Mouse (Mus musculus): ENCODE data around the gene Rilp. TPM values are rescaled to one million over a fixed set of nuclear protein-coding genes. Genes with fewer than 3 reads are reported as not detected.

Rilp gene
- polyA plus RNA-seq, 1 experiment = 4.6 TPM

- H3K4me2 ChIP-seq (ENCODE audit: low read depth) = peak overlapping the region; percentile 3
- H3K4me3 ChIP-seq = no peak overlapping the region
- TF ChIP-seq MYOG (IDR thresholded peaks at IDR 0.05; ENCODE audit: control insufficient read depth in 1 of 3, insufficient read depth in 1 of 3, insufficient read length in 2 of 3, low read depth in 2 of 3) (peak in 2 of 3 experiments; percentile 8 to 14), POLR2A (IDR thresholded peaks at IDR 0.05; ENCODE audit: insufficient read length, low read depth) (no peak), TCF3 (IDR thresholded peaks at IDR 0.05; ENCODE audit: insufficient read length, low read depth) (no peak)
- H3K79me2 ChIP-seq (ENCODE audit: control insufficient read depth, insufficient read depth) = no peaks in the 10 kb centered on the region
- no peaks in the 10 kb centered on the region for H3K27me3 ChIP-seq (ENCODE audit: control insufficient read depth, insufficient read depth, insufficient read length)
- H3ac ChIP-seq (ENCODE audit: control insufficient read depth, insufficient read length) = no peak overlapping the region
- H3K36me3 ChIP-seq (ENCODE audit: control insufficient read depth, insufficient read depth) = no peaks in the 10 kb centered on the region
Observed at GRCm38 (mm10) chr11:75537491-75538183, 27.7 kb downstream of the Rilp start.

DNA sequence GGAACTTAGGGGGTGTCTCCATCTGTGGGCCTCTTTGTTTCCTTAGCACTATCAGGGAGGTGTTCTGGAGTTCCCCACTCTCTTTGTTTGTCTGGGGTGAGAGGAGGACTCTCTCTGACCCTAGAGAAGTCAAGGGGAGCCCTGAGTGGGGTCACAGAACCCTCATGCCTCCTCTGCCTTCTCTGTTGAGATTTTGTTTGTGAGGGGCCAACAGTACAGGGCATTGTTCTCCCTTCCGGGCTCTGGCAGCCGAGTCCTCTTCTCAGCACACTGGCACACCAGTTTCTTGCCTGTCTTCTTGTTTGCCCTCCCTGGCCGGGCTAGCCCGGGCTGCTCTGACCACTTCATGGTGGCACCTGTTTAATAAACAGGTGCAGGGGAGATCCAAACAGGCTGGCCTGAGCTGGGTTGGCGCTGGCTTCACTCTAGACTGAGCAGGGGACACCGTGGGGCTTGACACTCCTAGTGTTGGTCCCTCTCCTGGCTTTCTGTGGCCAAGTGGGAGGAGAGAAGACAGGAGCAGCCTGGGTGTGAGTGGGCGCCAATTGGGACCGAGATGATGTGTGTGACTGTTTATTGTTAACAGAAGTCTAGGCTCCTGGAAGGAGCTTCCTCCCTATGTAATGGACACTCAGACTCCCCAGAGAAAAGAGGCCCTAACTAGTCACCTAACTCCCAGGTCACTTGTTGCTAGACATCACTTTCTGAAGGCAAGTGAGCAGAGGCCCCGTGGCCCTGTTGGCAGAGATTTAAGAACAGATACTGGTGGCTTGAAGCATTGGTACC is 28.5 kb downstream of the Rilp start:
- Histone ChIP-seq H3ac (ENCODE audit: control insufficient read depth, insufficient read length) (no peak overlapping the region), H3K36me3 (ENCODE audit: control insufficient read depth, insufficient read depth) (no peaks in the 10 kb centered on the region), H3K4me3 (no peak overlapping the region), H3K27me3 (ENCODE audit: control insufficient read depth, insufficient read depth, insufficient read length) (no peaks in the 10 kb centered on the region), H3K4me2 (ENCODE audit: low read depth) (peak overlapping the region; percentile 3), H3K79me2 (ENCODE audit: control insufficient read depth, insufficient read depth) (no peaks in the 10 kb centered on the region)
- TF ChIP-seq MYOD1 (IDR thresholded peaks at IDR 0.05; ENCODE audit: control insufficient read depth in 1 of 3, insufficient read length in 2 of 3, low read depth in 2 of 3) = peak in 2 of 3 experiments; percentile 41 to 71
- TF ChIP-seq TCF12 (IDR thresholded peaks at IDR 0.05; ENCODE audit: insufficient read depth, poor library complexity, severe bottlenecking) = peak; percentile 37
- TF ChIP-seq TCF3 (IDR thresholded peaks at IDR 0.05; ENCODE audit: insufficient read length, low read depth) = no peak
- no peak for TF ChIP-seq E2F4 (IDR thresholded peaks at IDR 0.05; ENCODE audit: insufficient read depth)
- no peak for TF ChIP-seq USF1 (IDR thresholded peaks at IDR 0.05; ENCODE audit: low read depth)
- TF ChIP-seq POLR2AphosphoS2 (IDR thresholded peaks at IDR 0.05; ENCODE audit: insufficient read length, low read depth) = no peak
- peak in 2 of 3 experiments; percentile 22 to 73 for TF ChIP-seq MYOG (IDR thresholded peaks at IDR 0.05; ENCODE audit: control insufficient read depth in 1 of 3, insufficient read depth in 1 of 3, insufficient read length in 2 of 3, low read depth in 2 of 3)

DNA sequence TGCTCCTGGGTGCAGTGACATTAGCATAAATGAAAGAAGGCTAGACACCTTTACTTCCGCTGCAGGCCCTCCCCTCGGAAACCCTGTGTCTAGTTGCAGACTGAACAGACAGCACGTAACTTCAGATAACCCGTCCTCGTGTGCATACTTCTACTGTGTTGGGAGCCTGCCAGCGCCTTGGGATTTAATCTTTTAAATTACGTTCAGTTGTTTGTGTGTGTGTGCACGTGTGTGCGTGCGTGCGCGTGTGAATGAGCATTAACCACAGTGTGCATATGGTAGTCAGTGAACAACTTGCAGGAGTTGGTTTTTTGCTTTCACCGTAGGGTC is 29.0 kb downstream of the Rilp start:
- no peaks in the 10 kb centered on the region for H3K36me3 ChIP-seq (ENCODE audit: control insufficient read depth, insufficient read depth)
- no peak overlapping the region for H3K4me3 ChIP-seq
- H3K27me3 ChIP-seq (ENCODE audit: control insufficient read depth, insufficient read depth, insufficient read length) = no peaks in the 10 kb centered on the region
- H3K4me2 ChIP-seq (ENCODE audit: low read depth) = no peak overlapping the region
- H3K79me2 ChIP-seq (ENCODE audit: control insufficient read depth, insufficient read depth) = no peaks in the 10 kb centered on the region
- TF ChIP-seq REST (IDR thresholded peaks at IDR 0.05; ENCODE audit: insufficient read depth, insufficient read length) (no peak), USF1 (IDR thresholded peaks at IDR 0.05; ENCODE audit: low read depth) (no peak), MAX (IDR thresholded peaks at IDR 0.05; ENCODE audit: low read depth) (no peak), MYOG (IDR thresholded peaks at IDR 0.05; ENCODE audit: control insufficient read depth in 1 of 3, insufficient read depth in 1 of 3, insufficient read length in 2 of 3, low read depth in 2 of 3) (no peak), MYOD1 (IDR thresholded peaks at IDR 0.05; ENCODE audit: control insufficient read depth in 1 of 3, insufficient read length in 2 of 3, low read depth in 2 of 3) (no peak), CEBPB (IDR thresholded peaks at IDR 0.05; ENCODE audit: insufficient read depth, poor library complexity, severe bottlenecking) (no peak), POLR2A (IDR thresholded peaks at IDR 0.05; ENCODE audit: insufficient read length, low read depth) (no peak), TCF12 (IDR thresholded peaks at IDR 0.05; ENCODE audit: insufficient read depth, poor library complexity, severe bottlenecking) (no peak), TCF3 (IDR thresholded peaks at IDR 0.05; ENCODE audit: insufficient read length, low read depth) (no peak), E2F4 (IDR thresholded peaks at IDR 0.05; ENCODE audit: insufficient read depth) (no peak), POLR2AphosphoS2 (IDR thresholded peaks at IDR 0.05; ENCODE audit: insufficient read length, low read depth) (no peak), SRF (IDR thresholded peaks at IDR 0.05; ENCODE audit: control insufficient read depth, insufficient read length, low read depth) (no peak)
- H3ac ChIP-seq (ENCODE audit: control insufficient read depth, insufficient read length) = no peak overlapping the region

- Histone ChIP-seq H3K27me3 (ENCODE audit: control insufficient read depth, insufficient read depth, insufficient read length) (no peaks in the 10 kb centered on the region), H3K4me2 (ENCODE audit: low read depth) (no peak overlapping the region), H3K4me3 (no peak overlapping the region), H3K79me2 (ENCODE audit: control insufficient read depth, insufficient read depth) (no peaks in the 10 kb centered on the region), H3K36me3 (ENCODE audit: control insufficient read depth, insufficient read depth) (no peaks in the 10 kb centered on the region), H3ac (ENCODE audit: control insufficient read depth, insufficient read length) (no peak overlapping the region)
- no peak for TF ChIP-seq TCF12 (IDR thresholded peaks at IDR 0.05; ENCODE audit: insufficient read depth, poor library complexity, severe bottlenecking)
- peak in 2 of 3 experiments; percentile 11 to 76 for TF ChIP-seq MYOG (IDR thresholded peaks at IDR 0.05; ENCODE audit: control insufficient read depth in 1 of 3, insufficient read depth in 1 of 3, insufficient read length in 2 of 3, low read depth in 2 of 3)
- peak in 2 of 3 experiments; percentile 29 to 55 for TF ChIP-seq MYOD1 (IDR thresholded peaks at IDR 0.05; ENCODE audit: control insufficient read depth in 1 of 3, insufficient read length in 2 of 3, low read depth in 2 of 3)
Observed at GRCm38 (mm10) chr11:75540209-75540608, 30.3 kb downstream of the Rilp start.

Data from myocyte (in vitro differentiated cells).